Mouse (Mus musculus): ENCODE data around the gene Mrrf.

Gene Mrrf

GRCm38 (mm10) chr2:36230967-36231366, 94.8 kb downstream of the Mrrf start:
- no peak for DNase-seq (ENCODE audit: low spot score)

GRCm38 (mm10) chr2:36234526-36235368, 98.6 kb downstream of the Mrrf start:
- DNase-seq (ENCODE audit: low spot score) = no peak

DNA sequence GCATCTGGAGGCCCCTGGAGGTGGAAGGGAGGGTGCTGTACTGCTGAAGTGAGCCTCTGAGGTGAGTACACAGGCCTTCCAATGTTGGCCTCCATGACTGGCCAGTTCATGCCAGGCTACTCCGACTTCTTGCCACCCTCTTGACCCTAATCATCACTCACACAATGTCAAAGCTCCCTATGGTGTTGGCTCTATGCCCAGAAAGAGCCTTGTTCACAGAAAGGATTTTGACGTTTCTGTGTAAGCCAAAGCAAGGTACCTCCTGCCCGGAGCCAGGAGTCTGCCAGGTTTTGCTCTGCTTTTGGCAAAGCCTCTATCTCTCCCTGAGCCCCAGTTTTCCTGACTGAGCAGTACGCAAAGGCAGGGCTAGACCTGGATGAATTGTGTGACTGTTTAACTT, 99.7 kb downstream of the Mrrf start:
- DNase-seq (ENCODE audit: low spot score) = no peak

GRCm38 (mm10) chr2:36236889-36237288, 100.7 kb downstream of the Mrrf start:
- DNase-seq (ENCODE audit: low spot score) = no peak

DNA sequence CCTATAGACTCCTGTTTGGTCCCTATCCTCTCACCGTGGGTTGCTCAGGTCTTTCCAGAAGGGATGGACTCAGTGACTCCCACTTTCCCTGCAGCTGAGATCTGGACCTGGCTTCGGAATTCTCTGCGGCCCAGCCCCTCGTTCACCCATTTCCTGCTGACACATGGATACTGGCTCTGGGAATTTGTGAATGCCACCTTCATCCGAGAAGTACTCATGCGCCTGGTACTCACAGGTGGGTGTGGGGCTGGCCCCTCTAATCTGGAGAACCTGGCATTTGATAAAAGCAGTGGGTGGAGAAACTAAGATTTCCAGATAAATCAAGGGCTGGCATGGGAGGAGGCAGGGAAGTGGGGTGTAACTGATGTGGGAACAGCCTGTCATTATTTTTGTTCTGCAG, 101.4 kb downstream of the Mrrf start:
- no peak for DNase-seq (ENCODE audit: low spot score)

- no peak for DNase-seq (ENCODE audit: low spot score)
Measured at GRCm38 (mm10) chr2:36238467-36238866, 102.3 kb downstream of the Mrrf start.

DNA sequence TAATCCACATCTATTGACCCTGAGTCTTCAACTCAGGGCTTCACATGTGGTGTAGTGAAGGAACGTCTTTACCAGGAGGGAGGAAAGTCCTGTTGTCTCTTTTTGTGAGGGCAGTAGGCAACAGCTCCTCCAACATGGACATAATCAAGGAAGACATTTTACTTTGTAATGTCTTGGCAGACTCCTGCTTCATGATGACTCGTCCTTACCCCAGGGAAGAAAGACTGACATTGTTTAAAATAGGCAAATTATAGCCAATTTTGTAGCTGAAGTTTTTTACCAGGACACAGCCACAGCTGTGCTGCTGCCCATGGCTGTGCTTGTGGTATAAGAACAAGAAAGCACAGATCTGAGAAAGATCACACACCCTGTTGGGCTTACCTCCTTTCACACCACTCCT, 102.8 kb downstream of the Mrrf start:
- DNase-seq (ENCODE audit: low spot score) = no peak
